Mouse (Mus musculus): ENCODE measurements around the gene Mllt10.

Gene Mllt10

DNA sequence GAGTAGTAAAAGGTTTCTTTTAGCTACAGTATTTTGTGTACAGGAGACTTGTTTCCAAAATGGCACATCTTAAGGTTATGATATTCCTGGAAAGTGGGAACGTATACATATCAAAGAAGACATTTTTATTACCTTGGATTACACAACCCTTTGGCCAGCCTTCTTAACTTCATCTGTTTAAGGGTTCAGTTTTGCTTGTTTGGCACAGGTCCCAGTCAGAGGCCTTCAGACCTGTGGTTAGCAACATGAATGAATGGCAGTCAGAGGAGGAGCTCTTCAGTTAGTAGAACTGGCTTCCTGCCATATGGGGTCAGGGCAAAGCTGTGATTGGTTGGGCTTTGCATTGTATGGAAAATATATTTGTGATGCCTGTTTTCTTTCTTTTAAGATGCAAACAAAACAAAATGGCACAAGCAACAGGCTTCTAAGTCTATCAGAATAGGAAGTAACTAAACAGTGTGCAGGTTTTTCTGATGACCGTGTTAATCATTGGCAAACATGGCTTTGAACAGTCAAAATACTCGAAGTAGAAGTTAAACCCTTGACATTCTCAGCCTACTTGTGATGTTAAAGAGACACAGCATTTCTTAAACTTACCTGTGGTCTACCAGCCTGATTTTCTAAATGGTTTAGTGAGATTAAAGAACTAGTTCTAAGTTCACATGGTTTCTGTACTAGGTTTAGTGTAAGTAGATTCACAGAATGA lies 140.8 kb downstream of the Mllt10 start:
- DNase-seq (ENCODE audit: low spot score), result no peak

DNA sequence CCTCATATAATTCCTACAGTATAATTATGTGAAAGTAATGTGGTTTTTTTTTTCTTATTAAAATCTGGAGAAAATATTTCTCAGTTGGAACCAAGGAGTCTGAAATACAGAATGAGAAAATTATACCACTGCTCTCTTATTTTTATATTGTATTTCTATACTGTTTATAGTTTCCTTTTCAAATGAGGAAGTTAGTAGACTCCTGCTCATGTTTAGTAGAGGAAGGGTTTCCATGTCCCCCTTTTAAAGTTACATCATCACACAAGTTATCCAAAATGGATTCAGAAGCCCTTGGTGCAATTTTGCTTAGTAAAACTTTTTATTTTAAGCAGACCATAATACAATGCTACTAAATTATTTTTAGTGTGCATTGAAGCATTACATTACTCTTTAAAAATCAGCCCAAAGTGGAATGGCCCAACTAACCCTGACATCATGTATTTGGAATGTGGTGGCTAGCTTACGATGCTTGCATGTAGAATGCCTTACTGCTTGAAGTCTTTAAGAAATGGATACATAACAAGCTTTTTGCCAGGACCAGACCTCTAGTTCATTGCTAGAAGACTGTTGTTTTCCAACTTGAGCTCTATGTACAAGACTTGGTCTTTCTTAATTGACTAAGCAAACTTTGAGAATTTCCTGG lies 146.9 kb downstream of the Mllt10 start:
- DNase-seq (ENCODE audit: low spot score), result no peak

DNA sequence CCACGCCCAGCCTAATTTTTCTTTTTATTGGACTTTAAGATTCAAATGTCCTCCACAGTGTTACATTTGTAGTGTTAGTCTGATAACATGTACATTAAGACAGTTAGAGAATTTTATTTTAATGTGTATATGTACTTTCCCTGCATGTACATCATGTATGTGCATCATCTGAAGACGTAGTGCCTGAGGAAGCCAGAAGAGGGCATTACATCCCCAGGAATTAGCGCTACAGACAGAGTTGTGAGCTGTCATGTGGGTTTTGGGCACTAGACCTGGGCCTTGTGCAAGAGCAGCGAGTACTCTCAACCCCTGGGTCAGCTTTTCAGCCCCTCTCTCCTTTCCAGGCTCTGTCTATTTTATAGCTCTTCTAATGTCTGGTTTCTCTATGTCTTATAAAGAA lies 147.9 kb downstream of the Mllt10 start:
- no peak for DNase-seq (ENCODE audit: low spot score)

DNA sequence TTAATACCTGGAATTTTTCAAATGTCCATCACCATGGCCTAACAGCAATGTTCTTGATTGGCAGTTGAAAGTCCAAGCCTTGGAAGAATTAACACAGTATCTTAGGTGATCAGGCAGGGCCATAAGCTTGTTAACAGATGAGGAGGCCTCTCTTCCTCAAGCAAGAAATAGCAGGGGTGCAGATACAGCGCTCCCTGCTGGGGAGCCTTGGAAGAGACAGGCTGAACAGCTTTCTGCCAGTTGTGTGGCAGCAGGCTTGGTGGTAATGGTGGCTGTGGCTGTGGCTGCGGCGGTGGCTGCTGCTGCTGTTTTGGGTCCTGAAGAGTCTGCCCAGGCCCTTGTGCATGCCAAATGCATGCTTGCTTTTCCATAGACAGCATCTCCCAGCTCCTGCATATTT lies 150.1 kb downstream of the Mllt10 start:
- DNase-seq (ENCODE audit: low spot score), result peak; percentile 53

DNA sequence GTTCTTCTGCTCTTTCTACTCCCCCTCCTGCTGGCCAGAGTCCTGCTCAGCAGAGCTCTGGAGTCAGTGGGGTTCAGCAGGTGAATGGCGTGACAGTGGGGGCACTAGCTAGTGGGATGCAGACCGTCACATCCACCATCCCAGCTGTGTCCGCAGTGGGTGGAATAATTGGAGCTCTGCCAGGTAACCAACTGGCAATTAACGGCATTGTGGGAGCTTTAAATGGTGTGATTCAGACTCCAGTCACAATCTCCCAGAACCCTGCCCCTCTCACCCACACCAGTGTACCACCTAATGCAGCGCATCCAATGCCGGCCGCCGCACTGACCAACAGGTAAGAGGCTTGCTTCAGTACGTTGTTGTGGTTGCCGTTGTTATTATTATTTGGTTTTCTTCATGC lies 151.8 kb downstream of the Mllt10 start:
- DNase-seq (ENCODE audit: low spot score), result no peak

DNA sequence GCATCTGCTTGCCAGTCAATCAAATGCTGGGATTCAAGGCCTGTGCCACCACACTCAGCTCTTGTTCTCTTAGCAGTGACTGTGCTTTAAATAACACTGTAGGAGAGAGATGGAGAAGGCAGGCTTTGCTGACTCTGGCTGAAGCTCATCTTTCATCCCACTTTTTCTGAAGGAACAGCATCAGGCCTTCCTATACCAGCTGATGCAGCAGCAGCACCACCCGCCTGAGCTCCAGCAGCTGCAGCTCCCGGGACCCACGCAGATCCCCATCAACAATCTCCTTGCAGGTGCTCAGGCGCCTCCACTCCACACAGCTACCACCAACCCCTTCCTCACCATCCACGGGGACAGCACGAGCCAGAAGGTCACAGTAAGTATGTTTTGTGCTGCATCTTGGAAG lies 153.5 kb downstream of the Mllt10 start:
- DNase-seq (ENCODE audit: low spot score), result no peak

DNA sequence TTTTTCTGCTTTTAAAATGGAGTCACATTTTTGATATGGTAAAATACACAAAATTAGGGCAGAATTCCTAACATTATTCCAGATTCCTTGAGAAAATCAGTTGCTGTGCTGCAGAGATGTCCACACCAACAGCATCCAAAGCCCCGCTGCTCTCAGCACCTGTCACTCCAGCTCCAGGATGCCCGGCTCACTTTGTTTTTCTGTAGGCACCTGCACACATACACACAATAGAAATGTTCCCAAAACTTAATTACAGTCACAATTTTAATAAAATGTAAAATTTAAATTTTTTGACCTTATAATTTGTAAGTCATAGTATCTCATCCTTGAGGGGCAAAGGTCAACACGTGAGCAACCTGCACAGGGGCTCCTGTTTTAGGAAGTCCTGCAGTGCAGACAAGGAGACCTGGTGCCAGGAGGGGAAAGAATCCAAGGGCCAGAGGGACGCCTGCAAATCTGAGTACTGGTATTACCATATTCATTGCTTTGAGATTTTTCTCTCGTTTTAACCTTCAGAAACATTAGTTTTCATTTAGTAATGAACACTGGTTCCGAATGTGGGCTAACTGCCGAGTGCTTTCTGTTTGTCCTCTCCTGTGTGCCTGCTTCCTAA lies 154.3 kb downstream of the Mllt10 start:
- no peak for DNase-seq (ENCODE audit: low spot score)

DNA sequence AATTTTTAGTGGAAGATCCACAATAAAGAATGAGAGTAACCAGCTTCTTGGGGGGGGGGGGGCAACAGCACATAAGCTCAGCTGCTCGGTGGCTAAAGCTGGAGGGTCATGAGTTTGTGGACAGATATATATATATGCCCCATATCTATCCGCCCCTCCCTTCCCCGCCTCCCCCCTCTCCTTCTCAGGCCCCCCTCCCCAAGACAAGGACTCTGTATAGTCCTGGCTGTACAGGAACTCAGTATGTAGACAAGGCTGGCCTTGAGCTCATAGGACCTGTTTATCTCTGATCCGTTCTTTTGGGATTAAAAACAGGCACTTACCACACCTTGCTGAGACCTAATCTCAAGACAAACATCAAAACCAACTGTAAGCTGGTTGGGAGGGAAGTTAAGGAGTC lies 154.9 kb downstream of the Mllt10 start:
- no peak for DNase-seq (ENCODE audit: low spot score)

DNA sequence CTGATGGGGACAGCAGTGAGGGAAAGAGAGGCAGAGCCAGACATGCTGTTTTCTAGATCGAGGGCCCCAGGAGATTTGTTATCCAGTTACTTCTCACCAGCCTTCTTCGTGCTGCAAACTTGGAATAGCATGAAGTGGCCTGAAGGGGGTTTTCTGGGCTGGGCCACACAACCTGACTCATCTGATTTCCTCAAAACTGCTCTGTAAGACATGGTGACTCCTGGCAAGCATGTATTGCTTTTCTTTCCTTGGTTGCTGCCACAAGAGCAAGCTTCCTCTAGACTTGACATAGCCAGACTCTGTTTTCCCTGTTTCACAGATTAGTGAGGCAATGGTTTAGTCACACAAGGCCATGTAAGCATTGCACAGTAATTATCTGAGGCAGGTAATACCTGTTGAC lies 159.0 kb downstream of the Mllt10 start:
- no peak for DNase-seq (ENCODE audit: low spot score)

DNA sequence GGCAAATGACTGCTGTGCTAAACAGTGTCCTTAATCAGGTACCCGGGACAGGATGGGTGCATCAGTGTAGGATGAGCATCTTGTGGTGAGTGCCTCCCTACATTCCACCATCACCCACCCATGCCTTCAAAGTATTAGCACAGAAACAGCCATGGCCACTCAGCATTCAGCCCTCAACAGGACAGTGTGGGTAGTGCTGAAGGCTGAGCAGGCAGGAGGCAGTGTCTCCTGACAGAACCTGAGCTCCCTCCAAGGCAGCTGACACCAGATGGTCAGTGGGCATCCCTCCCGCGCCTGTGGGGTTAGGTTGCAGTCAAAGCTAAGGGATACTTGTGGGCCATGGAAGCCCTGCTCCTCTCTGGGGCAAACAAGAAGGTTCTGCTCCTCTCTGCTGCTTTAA lies 162.8 kb downstream of the Mllt10 start:
- no peak for DNase-seq (ENCODE audit: low spot score)

DNA sequence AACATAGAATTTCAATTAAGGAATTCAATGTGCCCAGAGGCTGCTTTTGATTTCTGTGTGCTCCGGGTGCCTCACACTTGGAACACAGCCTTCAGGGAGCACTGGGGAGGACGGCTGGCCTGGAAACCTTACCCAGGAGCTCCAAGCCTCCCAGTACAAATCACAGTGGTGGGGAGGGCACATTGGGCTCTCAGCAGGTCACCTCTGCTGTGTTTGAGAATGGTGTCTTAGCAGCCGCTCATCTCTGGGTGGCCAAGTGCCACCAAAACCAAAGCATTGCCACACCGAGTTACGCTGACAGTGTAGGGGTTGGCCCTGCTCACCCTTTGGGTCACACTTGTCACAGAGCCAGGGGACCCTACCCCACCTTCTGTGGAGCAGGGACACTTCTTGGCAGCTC lies 163.5 kb downstream of the Mllt10 start:
- no peak for DNase-seq (ENCODE audit: low spot score)

DNA sequence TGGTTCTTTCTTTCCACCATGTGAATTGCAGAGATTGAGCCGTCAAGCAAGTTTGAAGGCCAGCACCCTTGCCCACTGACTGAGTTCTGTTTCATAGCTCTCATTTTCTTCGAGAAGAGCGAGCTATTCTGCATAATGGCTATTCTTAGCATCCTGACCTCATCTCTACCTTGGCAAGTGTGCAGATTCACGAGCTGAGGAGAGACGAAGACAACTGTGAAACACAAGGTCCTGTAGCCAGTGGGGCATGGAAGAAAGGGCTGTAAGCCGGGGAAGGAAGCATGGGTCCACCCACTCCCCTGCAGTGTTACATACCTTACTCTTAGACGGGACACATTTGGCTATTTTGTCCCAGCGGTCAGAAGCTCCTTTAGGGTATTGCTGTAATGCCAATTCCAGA lies 164.1 kb downstream of the Mllt10 start:
- no peak for DNase-seq (ENCODE audit: low spot score)

DNA sequence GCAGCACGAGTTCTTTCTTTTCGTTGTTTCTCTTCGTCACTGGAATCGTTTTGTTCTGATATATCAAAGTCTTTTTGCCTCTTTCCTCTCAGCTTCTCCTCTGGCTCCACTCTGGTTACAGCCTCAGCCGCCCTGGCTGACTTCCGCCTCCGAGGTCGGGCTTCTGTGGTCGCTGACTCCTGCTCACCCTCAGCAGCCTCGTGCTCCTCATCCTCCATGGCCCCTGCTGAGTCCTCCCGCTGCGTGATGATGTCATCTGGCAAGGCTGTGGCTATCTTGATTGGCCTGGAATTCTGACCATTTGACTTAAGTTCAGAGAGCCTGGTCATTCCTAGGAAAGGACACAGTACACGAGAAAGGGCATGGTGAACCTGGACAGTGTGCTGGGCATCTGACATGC lies 164.5 kb downstream of the Mllt10 start:
- DNase-seq (ENCODE audit: low spot score), result no peak

DNA sequence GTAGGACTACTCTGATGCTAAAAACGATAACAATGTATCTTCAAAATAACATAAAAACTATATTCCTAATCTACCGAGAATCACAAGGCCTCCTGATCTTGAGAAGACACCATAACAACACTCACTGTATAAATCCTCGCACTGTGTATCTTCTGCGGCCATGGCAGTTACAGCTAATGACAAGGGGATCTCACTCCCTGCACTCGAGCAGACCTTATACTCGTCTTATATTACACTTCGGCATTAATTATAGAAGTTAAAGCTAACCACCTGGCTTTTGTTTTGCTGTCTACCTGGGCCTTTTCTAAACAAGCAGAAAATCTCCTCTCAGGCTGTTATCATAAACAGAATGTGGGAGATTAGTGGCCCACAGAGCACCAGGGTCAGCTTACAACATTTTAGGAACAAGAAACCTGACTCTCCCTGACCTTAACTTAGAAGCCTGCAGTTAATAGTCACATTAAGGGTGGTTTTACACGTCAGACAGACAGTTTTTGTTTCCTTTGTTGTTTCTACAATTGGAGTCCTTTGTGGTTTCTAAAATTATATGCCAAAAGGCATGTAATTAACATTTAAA lies 173.5 kb downstream of the Mllt10 start:
- DNase-seq (ENCODE audit: low spot score), result no peak

DNA sequence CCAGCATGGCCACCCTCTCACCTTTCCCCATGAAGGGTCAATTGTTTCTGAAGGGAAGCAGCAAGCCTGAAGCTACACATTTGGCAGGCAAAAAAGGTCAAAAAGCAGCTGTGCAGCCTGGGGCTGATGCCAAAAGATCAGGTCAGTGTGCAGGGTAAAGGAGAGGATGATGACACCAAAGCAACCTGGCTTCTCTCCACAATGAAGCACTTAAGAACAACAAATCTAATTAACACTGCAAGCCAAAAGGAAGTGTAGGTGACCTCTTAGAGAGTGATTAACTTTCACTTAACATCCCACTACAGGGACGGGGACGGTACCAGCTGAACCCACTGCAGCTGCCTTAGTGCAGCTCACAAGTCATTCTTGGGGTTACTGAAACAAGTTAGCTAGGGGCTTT lies 174.2 kb downstream of the Mllt10 start:
- no peak for DNase-seq (ENCODE audit: low spot score)

DNA sequence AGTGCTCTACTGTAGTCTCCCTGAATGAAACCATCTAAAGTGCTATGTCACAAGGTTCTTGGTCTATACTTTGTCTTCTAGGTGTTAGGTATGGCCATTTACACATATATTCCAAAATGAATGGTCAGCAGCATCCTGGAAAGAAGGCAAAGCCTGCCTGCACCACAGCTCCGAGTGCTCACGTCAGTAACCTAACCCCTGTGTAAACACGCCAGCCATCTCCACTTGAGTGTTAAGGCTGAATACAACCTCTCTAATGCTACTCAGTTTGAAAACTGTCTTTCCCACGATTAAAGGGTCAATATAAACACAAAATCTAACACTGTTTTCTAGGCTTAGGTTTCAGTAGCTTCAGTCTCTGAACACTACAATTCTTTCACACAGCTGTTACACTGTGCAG lies 176.1 kb downstream of the Mllt10 start:
- no peak for DNase-seq (ENCODE audit: low spot score)

DNA sequence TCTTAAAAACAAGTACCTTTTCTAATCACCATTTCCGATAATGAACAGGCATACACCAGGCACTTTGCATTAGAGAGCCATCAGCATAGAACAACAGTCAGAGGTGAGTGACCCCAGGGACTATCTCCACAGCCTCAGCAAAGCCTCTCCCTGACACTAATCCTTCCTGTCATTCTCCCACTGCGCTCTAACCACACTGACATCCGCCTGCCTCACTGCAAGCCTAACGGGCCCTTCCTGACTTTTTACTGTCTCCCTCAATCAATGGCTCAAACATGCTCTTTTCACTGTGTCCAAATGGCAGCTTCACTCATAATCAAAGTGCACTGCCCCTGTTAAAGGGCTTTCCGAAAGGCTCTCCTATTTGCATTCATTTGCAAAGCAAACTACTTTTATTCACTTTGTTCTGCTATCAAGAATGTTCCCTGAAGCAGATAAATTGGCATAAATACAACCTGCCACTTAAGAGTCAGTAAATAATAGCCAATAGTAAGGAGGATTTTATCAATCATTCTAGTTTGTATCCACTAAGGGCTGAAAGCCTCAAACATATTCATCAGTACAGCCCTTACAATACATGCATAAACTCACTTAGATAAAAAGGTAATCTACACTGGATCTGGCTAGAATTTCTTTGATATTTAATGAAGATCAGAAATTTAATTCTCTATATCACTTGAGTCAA lies 178.0 kb downstream of the Mllt10 start:
- DNase-seq (ENCODE audit: low spot score), result no peak

DNA sequence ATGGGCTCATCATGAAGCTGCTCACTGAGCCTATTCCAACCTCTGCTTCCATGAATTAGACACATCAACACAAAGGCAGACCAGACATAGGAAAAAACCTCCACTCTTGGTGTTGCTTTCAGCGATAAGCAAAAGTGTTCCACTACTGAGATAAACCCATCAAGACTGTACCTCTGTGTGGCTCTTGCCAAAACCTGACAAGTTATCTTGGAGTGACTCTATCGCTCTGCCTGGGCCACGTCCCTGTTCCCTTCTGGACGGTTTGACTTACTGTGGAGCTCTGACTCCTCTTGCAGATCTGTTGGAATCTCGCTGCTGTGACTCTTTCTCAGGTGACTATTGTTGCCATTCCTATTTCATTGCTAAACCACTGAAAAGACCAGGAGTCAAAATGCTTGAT lies 180.5 kb downstream of the Mllt10 start:
- peak; percentile 3 for DNase-seq (ENCODE audit: low spot score)

DNA sequence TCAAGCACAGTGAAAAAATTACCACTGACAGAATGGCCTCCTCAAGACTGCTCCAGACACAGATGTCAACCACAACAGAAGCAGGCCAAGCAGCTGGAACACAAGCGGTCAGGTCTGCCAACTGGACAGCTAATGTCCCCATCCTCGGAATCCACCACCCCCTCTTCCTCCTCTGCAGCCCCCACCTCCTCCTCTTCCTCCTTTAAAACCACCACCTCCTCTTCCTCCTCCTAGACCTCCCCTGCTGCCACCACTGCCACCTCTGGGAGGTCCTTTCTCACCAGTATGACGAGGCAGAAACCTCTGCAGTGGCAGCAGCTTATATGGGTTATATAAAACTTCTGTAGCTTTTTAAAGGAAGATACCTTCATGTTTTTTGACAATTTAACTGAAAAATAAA lies 194.2 kb downstream of the Mllt10 start:
- no peak for DNase-seq (ENCODE audit: low spot score)
